ENCODE assay signal across 8 mouse cellular contexts in the genomic region with DNA sequence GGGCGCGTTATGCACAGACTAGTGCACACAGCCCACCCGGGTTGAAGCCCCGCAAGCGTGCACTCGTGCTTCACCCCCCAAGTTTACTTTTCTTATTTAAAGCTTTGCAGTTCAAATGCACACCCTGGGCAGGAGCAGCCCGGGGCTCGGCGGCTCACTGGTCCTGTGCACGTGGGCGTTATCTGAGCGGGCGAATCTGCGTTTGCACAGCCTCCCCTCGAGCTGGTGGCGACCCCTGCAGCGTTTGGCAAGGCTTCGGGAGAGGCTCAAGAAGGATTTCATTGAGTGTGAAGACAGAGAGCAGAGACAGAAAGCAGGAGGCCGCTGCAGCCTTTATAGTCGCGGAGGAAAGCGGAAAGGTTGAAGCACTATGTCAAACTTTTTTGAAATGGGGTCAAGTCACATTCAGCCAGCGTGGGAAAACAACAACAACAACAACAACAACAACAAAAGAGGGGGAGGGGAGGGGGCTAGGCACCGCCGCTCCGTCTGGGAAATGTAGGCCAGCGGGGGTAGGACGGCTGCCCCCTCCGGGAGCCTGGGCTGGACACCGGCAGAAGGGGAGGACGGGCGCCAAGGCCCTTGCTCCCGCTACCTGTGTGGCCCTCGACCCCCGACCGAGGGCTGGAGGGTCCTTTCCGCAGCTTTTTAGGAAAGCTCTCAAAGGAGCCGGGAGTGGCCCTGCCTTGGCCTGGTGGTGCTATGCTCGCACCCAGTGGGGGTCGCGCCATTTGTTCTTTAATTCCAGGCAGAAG.
DNase-seq lines count a peak whose midpoint lies in the region; ATAC-seq and TF ChIP-seq lines count a peak whose summit lies in the region.

No protein-coding gene starts in this region.

- peak; percentile 4 for DNase-seq in testis, postnatal 14 days (ENCODE audit: low spot score)
- DNase-seq in testis, postnatal 10 days (ENCODE audit: low spot score) = no peak
- DNase-seq in embryonic facial prominence, embryonic 14.5 days (ENCODE audit: low spot score) = peak; percentile 5
- no peak for DNase-seq in thymus, postnatal 25 days
- DNase-seq in spleen, postnatal 10 days (ENCODE audit: low spot score in 2 of 2) = no peak

- H3K27ac ChIP-seq in embryonic facial prominence, embryonic 14.5 days (replicated peaks; ENCODE audit: low read depth, low read length) = no peak overlapping the region
- no peak overlapping the region for H3K27ac ChIP-seq in hindbrain, embryonic 16.5 days (ENCODE audit: low read depth, low read length)
- H3K27ac ChIP-seq in liver, embryonic 12.5 days = no peak overlapping the region
- H3K27ac ChIP-seq in small intestine, adult 2 months (ENCODE audit: insufficient read depth, low read depth, low read length) = no peak overlapping the region

- ATAC-seq in embryonic facial prominence, embryonic 14.5 days (ENCODE audit: low read depth) = peak; percentile 4; the same call in 1 of the 2 replicates
- ATAC-seq in hindbrain, embryonic 16.5 days = peak; percentile 40
- no peak for ATAC-seq in liver, embryonic 12.5 days

- H3K27me3 ChIP-seq in embryonic facial prominence, embryonic 14.5 days (replicated peaks; ENCODE audit: control insufficient read depth, insufficient read depth, low read length) = peaks cover 52% of the 10 kb centered on the region
- peaks cover 25% of the 10 kb centered on the region for H3K27me3 ChIP-seq in hindbrain, embryonic 16.5 days (replicated peaks; ENCODE audit: control insufficient read depth, insufficient read depth, low read length)
- H3K27me3 ChIP-seq in liver, embryonic 12.5 days (replicated peaks) = peaks cover 42% of the 10 kb centered on the region
- peaks cover 32% of the 10 kb centered on the region for H3K27me3 ChIP-seq in small intestine, adult 2 months (ENCODE audit: control insufficient read depth, insufficient read depth, low read length)

- no peaks in the 10 kb centered on the region for H3K9me3 ChIP-seq in embryonic facial prominence, embryonic 14.5 days (ENCODE audit: control insufficient read depth, low read length)
- H3K9me3 ChIP-seq in hindbrain, embryonic 16.5 days (ENCODE audit: control insufficient read depth, low read length) = peaks cover 2% of the 10 kb centered on the region; the same call in 1 of the 2 replicates
- no peaks in the 10 kb centered on the region for H3K9me3 ChIP-seq in liver, embryonic 12.5 days (replicated peaks)

- H3K4me2 ChIP-seq in embryonic facial prominence, embryonic 14.5 days (ENCODE audit: low read depth, low read length) = peak overlapping the region; percentile 99
- H3K4me2 ChIP-seq in hindbrain, embryonic 16.5 days (ENCODE audit: low read length) = peak overlapping the region; percentile 99
- H3K4me2 ChIP-seq in liver, embryonic 12.5 days = peak overlapping the region; percentile 70

- no peaks in the 10 kb centered on the region for H3K36me3 ChIP-seq in embryonic facial prominence, embryonic 14.5 days (ENCODE audit: control insufficient read depth, insufficient read depth, low read length)
- no peaks in the 10 kb centered on the region for H3K36me3 ChIP-seq in hindbrain, embryonic 16.5 days (ENCODE audit: control insufficient read depth, insufficient read depth, low read length)
- no peaks in the 10 kb centered on the region for H3K36me3 ChIP-seq in liver, embryonic 12.5 days
- no peaks in the 10 kb centered on the region for H3K36me3 ChIP-seq in small intestine, adult 2 months (ENCODE audit: control insufficient read depth, insufficient read depth, low read length)

- TF ChIP-seq POLR2A in small intestine, adult 2 months (IDR thresholded peaks at IDR 0.05; ENCODE audit: low read depth, low read length) = no peak

- WGBS in embryonic facial prominence, embryonic 14.5 days = under 1% methylated on average over 32 of the region's 41 CpGs
- WGBS in hindbrain, embryonic 16.5 days = under 1% methylated on average over 41 of the region's 41 CpGs
- 1% methylated on average over 41 of the region's 41 CpGs for WGBS in liver, embryonic 12.5 days (ENCODE audit: insufficient replicate concordance)
- WGBS in small intestine, adult 2 months = 1% methylated on average over 41 of the region's 41 CpGs

- 0 out of 2 replicates have a peak, but pooled peaks cover 7% of the 10 kb centered on the region for H3K4me1 ChIP-seq in embryonic facial prominence, embryonic 14.5 days (ENCODE audit: control insufficient read depth, insufficient read depth, low read length)
- peaks cover 25% of the 10 kb centered on the region for H3K4me1 ChIP-seq in hindbrain, embryonic 16.5 days (ENCODE audit: control insufficient read depth, insufficient read depth, low read depth, low read length)
- peaks cover 5% of the 10 kb centered on the region; the same call in 1 of the 2 replicates for H3K4me1 ChIP-seq in liver, embryonic 12.5 days
- peaks cover 17% of the 10 kb centered on the region for H3K4me1 ChIP-seq in small intestine, adult 2 months (ENCODE audit: control insufficient read depth, insufficient read depth, insufficient read length, low read length)

- peak overlapping the region; percentile 54 for H3K4me3 ChIP-seq in embryonic facial prominence, embryonic 14.5 days (ENCODE audit: low read depth, low read length)
- peak overlapping the region; percentile 47 for H3K4me3 ChIP-seq in hindbrain, embryonic 16.5 days (ENCODE audit: low read length)
- H3K4me3 ChIP-seq in liver, embryonic 12.5 days = peak overlapping the region; percentile 47
- peak overlapping the region; percentile 65 for H3K4me3 ChIP-seq in small intestine, adult 2 months (ENCODE audit: low read depth, low read length)

- TF ChIP-seq CTCF in small intestine, adult 2 months (IDR thresholded peaks at IDR 0.05; ENCODE audit: extremely low read depth, insufficient read length, insufficient replicate concordance, low read depth, low read length) = no peak

- H3K9ac ChIP-seq in embryonic facial prominence, embryonic 14.5 days (ENCODE audit: low read depth, low read length) = no peak overlapping the region
- no peak overlapping the region for H3K9ac ChIP-seq in hindbrain, embryonic 16.5 days (ENCODE audit: low read depth, low read length)
- H3K9ac ChIP-seq in liver, embryonic 12.5 days = no peak overlapping the region

Comparison
In these comparisons a context has a peak if more than half of its experiments do, and no peak if none do; other contexts are left out.
1. DNase-seq: peak in testis, postnatal 14 days (single experiment) and embryonic facial prominence, embryonic 14.5 days (single experiment); none in testis, postnatal 10 days (single experiment), thymus, postnatal 25 days (single experiment) and spleen, postnatal 10 days (0 of 2).
2. Peak in every context shown above with its lines, with median percentiles within 50 percentile points of each other: H3K4me2 ChIP-seq and H3K4me3 ChIP-seq.